Mouse (Mus musculus) ZHBTc4 (cell line): ENCODE results near the gene Zfp64.

Source experiments
- DNase-seq: peaks from one replicate; pipeline ENCODE4 v3.0.0-alpha.2; 2011; ENCODE audit warnings: low read depth, low spot score

Gene Zfp64

DNA sequence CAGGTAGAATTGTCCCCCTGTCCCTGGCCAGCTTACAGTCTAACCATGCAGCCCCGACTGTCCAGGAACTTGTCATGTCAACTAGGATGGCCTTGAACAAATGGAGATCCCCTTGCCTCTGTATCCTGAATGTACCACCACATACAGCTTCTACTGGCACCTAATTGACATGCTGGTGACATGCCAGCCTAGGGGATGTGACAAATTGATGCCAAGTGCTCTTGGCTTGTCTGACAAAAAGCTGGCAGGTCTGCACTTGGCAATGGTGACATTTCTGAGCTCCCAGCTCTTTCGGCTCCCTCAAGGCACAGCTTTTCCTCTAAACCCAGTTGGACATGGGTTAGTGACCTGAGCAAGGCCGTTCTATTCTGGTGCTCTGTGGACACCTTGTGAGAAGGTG lies 106.8 kb downstream of the Zfp64 start:
- DNase-seq: no peak

DNA sequence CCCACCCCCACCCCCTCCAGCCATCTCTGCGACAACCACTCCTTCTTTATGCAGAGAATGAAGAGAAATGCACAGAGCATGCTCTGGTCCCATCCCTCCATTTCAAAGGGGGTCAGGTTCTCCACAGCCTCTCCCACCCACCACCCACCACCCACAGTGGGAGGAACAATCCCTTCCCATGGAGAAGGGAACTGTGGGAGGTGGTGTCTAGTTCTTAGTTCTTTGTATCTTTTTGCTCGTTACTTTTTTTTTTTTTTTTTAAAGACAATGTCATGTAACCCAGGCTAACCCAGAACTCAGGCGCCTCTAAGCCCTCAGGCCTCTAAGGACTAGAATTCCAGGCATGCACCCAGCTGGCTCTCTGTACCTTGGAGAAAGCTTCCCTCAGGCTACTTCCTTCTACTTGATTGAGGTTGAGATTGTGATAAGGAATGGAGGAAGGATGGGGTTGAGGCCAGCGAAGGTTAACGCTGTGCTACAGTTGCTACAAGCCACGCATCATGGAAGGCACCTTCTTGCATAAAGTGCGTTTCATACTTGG lies 109.1 kb downstream of the Zfp64 start:
- DNase-seq: peak; percentile 87
